Mouse (Mus musculus) adrenal gland, postnatal 10 days (tissue): Measurements from ENCODE around the gene Itpr3. TPM values are rescaled to one million over a fixed set of nuclear protein-coding genes. Genes with fewer than 3 reads are reported as not detected.
A peak's percentile ranks its signal among the peaks of the same experiment; 100 is the strongest.

Experiments
- DNase-seq: peaks from one replicate; pipeline ENCODE4 v3.0.0; 2021; ENCODE audit warnings: mixed read lengths
- total RNA-seq, 2 experiments: library from RNA; stranded (reverse); gene quantifications; 2 replicates each; pipeline ENCODE4 v1.2.3; 2021

The Itpr3 gene
- total RNA-seq, 2 experiments from 2014 or later: 8.7 to 9.7 TPM

- DNase-seq: no peak
Measured at GRCm38 (mm10) chr17:27119954-27120353, 62.9 kb downstream of the Itpr3 start.

GRCm38 (mm10) chr17:27120561-27121024, 63.5 kb downstream of the Itpr3 start:
- peak; percentile 85 for DNase-seq

DNA sequence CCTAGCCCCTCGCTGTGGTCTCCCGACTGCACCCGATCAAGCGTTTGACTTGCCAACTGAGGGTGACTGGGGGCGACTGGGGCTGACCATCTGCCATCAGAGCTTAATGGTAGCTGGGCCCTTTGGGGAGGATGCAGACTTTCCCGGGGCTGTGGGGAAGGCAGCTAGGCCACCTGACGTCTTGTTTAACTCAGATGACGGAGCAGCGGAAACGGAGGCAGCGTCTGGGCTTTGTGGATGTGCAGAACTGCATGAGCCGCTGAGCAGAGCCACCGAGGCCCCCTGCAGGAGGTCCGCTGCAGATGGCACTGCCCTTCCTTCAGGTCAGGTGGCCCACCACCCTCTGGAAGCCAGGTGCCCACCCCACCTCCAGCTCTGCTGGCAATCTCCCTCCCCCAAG, 64.2 kb downstream of the Itpr3 start:
- no peak for DNase-seq

GRCm38 (mm10) chr17:27121781-27122180, 64.7 kb downstream of the Itpr3 start:
- DNase-seq: no peak

DNA sequence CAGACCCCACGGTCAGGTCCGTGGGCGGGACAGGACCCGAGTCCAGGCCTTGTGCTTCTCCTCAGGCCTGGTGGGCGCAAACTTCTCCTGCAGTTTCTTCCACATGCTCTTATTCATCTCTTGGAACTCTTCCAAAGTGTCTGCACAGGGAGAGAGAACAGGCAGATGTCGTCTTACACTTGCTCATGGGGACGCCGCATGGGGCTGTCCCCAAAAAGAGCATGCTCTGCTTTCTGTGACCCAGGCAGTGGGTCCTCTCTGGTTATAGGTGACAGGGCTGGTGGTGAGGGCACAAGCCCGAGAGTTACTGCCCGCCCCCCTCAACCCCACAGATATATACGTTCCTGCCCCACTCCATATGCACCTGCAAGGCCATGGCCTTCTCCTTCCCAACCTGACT, 65.6 kb downstream of the Itpr3 start:
- no peak for DNase-seq

DNA sequence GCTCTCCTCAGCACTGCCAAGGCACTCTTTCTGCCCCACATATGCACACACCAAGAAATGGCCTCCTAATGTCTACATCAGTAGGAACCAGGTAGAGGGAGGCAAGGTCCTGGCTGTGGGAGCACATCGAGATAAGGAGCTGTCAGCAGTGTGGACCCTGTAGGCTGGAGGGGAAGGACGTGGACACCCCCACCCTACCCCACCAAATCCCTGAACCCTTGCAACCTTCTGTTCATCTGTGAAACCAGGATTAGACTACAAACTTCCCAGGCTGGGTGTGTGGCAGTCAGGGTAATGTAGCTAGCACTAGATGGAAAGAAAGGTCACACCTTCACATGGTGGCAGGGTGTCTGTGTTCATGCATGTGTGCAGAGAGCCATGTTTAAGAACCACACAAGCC, 66.0 kb downstream of the Itpr3 start:
- DNase-seq: no peak

DNA sequence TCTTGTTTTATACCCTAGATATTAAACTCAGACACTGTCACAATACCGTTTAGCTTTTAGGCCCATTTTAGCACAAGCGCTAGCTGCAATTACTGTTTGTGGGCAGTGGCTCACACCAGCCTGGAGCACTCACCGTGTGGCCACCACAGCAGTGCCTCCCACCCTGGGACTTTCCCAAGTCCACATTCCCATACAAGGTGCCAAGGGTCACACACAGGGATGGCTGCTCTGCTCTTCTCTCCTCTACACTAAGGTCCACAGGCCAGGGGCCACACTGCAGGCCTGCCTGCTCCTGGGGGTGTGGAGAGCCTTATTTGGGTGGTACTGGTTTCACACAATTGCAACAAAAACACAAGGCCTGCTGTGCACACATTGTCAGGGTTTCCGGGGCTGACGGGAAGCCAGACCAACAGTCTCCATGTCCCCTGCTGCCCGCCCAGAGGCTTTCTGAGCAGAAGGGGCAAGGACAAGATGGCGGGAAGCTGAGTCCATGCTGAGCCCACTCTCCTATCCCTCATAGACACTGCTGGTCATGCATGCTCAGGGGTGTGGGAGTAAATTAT, 66.8 kb downstream of the Itpr3 start:
- DNase-seq: no peak

DNA sequence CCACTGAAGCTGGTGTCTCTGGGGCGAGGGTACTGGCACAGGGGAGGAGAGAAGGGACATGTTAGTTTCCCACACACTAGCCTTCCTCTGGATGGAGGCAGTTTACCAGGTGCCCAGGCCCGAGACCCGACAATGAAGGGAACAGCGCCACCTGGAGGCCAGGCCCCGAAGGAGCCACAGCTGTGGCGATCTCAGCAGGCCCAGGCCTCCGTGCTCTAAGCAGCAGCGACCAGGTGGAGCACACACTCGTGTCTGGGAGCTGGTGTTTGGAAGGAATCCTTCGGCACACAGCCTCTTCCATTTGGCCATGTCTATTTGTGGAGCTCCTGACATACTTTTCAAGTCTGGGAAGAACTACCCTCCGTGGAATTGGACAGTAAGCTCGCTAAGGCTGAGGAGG, 68.1 kb downstream of the Itpr3 start:
- peak; percentile 89 for DNase-seq

GRCm38 (mm10) chr17:27125669-27126202, 68.6 kb downstream of the Itpr3 start:
- no peak for DNase-seq

DNA sequence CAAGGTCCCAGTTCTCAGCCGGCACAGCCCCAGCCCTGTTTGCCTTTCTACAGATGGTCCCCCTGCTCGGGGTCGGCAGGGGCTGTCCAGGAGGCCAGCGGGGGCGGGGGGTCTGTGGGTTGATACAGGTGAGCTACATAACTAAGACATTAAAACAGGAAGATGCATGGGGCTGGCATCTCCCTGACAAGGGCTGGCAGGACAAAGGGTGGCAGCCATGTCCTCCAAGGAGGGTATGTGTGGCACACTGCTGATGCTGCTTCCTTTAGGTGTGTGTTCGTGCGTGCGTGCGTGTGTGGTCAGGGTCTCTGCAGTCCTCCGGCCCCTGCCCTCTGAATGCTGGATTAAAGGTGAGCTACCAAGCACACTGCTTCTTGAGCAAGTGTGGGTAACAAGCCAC, 69.9 kb downstream of the Itpr3 start:
- DNase-seq: no peak

- no peak for DNase-seq
Measured at GRCm38 (mm10) chr17:27128189-27128588, 71.1 kb downstream of the Itpr3 start.

DNA sequence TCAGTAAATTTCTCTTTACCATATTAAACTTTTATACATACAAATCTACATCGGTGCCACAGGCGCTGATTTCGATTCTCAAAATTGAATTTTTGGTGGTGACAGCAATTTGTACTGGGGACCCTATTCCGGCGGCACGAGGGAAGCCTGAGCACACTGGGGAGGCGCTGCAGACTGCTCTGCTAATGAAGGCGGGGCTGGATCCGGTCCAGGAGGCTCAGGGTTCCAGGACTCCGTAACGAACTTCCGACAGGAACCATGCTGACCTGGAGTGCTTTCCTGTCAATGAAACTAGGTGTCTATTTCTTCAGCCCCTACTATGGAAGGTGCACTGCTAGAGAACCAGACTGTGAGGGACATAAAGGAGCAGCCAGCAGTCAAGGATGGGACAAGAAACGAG, 72.2 kb downstream of the Itpr3 start:
- DNase-seq: no peak

GRCm38 (mm10) chr17:27129819-27130218, 72.7 kb downstream of the Itpr3 start:
- no peak for DNase-seq

GRCm38 (mm10) chr17:27130246-27130645, 73.1 kb downstream of the Itpr3 start:
- no peak for DNase-seq

DNA sequence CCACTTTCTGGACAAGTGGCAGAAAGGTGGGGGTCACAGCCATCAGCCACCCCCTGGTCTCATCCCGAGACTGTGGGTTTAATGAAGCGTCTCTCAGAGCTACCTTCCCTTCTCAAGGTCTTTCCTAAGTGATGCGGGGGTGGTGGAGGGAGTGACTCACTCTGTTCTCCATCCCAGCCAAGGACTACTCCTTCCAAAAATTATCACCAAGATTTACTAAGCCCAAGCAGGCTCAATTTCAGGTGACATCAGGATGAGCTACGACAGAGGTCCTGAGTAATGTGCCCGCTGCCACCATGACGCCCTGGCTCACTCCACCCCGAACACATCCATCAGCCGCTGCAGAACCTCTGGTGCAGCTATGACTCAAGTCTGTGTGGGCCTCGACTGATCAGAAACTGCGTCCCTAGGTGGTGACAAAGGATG, 74.1 kb downstream of the Itpr3 start:
- peak; percentile 52 for DNase-seq

DNA sequence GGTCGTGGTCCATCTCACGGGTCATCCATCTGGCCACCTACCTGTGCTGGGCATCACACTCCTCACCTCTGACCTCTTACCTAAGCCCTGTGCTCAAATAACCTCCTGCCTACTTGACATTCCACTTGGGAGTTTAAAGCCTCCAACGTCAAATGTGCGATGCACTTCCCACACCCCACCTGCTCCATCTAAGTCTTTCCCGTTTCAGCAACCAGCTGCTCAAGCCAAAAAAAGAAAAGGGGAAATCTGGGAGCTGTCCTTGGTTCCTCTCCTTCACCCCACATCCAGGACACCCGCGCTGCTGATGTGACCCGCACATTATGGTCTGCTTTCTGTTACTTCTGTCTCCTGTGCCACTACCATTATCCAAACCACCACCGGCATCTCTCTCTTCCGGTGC, 75.1 kb downstream of the Itpr3 start:
- no peak for DNase-seq

DNA sequence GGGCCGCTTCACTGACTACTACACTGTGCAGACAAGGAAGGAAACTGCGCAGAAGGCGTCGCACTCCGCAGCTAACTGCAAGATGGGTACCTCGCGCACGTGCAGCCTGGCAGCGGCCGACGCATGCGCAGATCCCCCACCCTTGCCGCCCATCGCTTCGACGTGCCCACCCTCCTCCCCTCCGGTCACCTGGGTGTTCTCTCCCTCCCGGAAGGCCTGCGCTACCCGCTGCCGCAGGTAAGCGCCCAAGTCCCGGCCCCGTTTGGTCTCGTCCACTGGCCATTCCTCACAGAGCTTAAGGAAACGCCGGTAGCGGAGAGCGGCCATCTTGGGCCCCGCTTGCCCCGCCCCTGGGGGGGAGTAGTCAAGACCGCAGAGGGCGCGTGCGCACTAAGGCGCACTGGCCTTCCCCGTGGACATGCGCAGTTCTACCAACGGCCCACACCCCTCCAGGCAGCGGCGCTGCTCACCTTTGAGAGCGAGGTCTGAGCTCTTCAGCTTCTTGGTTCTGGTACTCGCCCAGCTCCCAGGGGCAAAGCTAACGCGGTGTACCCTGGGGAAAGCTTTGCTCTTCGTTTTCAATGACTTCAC, 76.5 kb downstream of the Itpr3 start, which contains the start of gene Uqcc2:
TSS of gene Uqcc2 (minus strand) at position 366 of the 591 bp plus-strand sequence.
- DNase-seq: peak; percentile 99

- no peak for DNase-seq
Measured at GRCm38 (mm10) chr17:27134187-27134586, 77.1 kb downstream of the Itpr3 start.

- no peak for DNase-seq
Measured at GRCm38 (mm10) chr17:27134715-27135114, 77.6 kb downstream of the Itpr3 start.

GRCm38 (mm10) chr17:27138396-27138795, 81.3 kb downstream of the Itpr3 start:
- no peak for DNase-seq

DNA sequence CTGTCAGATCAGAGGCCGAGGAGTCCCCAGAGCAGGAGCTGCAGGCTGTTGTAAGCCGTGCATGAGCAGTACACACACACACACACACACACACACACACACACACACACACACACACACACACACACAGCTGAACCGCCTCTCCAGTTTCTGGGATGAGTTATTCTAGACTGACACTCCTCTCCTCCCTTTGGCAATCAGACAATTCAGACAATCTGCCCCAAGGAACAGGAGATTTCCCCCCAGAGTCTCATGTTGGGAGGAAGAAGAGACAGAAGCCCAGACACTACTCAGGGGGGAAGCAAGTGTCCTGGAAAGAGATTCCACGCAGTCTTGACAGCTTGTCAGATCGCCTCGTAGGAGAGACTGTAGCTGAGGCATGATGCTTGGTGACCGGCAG, 82.2 kb downstream of the Itpr3 start:
- no peak for DNase-seq

DNA sequence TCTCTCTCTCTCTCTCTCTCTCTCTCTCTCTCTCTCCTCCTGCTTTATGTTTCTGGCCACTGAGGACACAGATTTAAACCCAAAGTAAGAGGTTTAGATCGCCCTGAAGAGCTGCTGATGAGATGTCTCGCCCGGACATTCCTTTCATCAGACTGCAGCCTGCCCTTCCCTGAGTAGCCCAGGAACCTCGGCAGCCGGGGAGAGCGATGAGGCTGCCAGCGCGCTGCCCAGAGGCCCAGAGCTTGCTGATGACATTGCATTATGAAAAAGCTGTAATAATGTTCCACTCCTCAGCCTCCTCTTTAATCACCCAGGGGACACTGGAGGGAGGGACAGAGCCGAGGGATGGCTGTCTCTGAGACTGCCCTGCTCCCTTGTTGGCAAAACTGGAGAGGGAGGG, 83.2 kb downstream of the Itpr3 start:
- DNase-seq: no peak

DNA sequence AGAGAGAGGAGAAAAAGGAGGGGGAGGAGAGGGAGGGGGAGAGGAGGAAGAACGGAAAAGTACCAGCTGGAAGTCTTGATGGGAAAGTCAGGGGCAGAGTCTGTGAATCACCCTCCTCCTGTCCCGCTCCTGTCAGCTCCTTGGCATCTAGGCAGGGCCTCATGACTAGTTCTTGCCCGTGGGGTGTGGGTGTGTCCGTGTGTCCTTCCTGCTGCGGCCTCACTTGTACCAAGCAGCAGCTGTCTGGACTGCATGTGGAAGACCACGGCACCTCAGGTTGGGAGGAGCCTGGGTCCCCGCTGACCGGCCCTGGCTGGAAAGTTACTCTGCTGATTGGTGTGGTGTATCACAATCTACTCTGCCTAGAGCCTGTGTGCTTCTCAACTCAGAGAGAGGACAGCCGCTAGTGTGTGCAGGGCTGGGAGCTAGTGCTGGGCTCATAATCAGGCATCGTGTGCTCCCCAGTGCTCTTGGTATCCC, 84.9 kb downstream of the Itpr3 start:
- DNase-seq: peak; percentile 51

- DNase-seq: no peak
Measured at GRCm38 (mm10) chr17:27144152-27144551, 87.0 kb downstream of the Itpr3 start.
